Mouse (Mus musculus): ENCODE measurements around the gene Jakmip3.

The Jakmip3 gene

DNA sequence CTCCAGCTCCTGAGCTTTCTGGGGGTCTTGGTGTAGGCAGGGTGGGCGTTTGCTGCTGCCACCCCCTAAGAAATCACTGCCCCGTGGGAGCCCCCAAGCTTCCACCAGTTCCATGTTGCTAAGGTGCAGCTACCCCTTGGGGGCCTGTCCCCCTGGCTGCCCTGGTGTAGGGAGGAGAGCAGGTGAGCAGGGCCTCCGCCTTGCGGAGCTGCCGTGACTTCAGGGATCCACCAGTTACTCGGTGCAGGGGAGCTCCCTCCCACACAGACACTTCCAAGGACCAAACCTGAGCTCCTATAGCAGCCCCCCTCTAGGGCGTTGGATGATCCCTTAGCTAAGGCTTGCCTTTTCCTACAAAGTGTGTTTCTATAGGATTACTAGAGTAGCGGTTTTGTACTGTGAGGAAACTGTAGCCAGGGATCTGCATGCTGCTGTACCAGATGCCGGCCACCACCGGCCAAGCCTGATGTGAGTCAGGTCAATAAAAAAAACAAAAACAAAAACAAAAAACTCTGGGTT, 160.8 kb downstream of the Jakmip3 start:
- no peak for DNase-seq

DNA sequence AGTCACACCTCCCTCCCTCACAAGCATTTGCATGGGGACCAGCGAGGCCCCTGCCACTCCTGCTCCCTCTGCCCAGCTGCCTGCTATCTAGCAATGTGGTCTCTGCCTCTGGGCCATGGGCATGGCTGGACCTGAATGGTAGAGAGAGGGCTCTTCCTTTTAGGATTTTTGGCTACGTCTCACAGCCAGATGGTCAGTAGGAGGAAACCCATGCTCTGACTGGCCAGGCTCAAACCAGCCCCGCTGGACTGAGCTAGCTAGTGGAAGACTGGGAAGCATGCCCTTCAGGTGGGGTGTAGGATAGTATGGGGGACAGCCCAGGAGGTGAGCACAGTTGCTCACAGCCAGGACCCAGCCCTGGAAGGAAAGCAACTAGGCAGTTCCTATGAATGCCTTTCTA, 161.3 kb downstream of the Jakmip3 start:
- DNase-seq = no peak

DNA sequence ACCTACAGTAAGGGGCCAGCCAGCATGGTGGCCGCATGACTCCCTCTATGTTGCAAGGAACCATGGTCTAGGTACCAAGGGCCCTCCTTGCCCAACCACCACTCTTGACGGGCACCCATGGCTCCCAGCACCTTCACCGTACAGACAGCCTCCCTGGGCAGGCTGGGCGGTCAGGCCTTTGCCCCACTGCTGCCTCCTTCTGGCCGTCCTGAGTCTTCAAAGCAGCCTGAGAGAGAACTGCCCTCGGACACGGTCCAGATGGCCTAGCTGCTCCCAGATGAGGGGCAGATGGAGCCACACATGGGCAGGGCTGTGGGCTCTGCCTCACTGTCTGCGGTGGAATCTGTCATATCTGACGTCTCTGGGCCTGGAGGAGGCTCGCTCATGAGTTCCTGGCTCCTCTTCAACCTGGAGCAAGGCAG, 163.4 kb downstream of the Jakmip3 start:
- DNase-seq = no peak

DNA sequence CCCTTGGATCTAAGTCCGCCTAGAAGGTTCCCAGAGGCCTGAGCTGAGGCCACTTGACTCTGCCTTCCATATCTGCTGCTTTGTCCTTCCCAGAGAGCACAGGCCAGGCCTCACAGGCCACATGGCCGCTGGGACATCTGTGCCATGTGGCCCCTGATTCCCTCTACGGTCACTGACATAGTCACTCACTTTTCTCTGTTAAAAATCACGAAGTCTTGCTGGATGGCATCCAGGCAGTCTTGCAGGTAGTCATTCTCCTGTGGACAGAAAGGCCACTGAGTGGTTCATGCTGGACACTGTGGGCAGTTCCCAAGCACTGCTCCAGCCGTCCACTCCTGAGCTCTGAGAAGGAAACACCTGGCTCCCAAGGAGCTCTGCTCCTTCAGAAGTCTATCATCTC, 164.5 kb downstream of the Jakmip3 start:
- DNase-seq = no peak

DNA sequence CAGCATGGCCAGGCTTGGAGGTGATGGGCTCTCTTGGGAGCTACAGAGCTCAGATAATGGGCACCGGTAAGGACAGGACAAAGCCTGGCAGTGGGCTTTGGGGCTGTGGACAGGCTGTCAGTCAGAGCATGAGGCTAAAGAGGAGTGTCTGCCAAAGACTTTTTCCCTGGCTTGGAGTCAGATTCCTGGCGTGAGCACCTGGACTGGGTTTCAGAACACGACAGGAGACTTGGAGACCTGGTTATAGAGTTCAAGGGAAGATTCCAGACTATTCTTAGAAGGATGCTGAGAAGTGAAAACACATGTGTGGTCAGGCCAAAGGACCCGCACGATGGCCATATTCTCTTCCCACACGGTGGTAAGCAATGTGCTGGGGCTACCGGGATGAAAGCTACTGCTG, 165.2 kb downstream of the Jakmip3 start:
- DNase-seq = no peak

DNA sequence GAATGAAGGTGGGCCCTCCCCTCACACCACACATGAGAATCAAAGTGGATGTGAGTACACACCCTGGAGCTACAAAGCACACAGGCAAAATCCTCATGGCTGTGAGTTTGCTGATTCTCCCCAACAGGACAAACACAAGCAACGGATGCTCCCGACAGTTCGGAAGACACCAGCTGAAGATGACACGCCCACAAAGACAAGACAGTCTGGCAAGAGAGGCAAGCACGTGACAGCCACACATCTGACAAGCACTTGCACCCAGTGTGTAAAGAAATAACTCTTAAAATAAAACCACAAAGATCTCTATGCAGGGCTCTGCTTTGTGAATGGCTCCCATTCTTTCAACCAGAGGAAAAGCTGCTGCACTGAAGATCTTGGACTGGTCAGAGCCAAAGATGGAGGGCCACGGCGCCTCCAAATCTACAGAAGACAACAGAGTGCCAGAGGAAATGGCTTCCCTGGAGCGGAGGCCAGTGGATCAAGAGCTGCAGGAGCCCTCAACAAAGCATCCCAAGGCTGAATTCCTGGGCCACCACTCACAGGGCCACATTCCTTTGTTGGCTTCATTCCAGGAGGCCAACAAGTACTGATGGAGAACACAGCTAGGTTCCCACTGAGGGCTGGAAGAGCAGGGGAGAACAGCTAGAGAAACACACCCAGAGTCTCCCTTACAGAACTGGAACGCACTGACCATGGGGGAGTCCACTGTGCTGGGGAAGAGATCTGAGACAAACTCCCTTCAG, 167.5 kb downstream of the Jakmip3 start:
- no peak for DNase-seq

DNA sequence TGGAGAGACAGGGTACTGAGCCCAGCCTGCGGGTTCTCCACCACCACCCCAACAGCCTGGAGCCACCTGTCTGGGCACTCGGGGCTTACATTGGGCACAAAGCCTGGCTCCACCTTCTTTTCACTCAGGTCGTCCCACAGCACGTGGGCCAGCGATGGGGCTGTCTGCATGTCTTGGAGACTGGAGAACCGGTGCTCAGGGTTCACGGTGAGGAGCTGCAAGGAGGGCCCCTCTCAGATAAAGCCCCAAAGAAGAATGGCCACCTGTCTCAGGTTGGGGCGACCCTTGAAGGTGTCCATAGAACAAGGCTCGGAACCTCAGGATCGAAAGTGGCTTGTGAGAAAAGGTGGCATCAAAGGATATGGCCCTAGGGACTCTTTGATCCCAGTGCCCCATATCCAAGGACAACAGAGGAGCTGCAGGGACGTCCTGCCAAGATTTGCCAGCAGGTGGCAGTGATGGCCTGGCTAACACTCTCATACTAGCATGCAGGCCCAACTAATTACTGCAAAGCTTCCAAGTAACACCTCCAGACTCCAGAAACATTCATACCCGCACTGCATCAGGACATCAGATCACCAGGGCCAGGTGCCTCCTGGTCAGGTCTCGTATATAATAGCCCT, 178.7 kb downstream of the Jakmip3 start:
- peak; percentile 35 to 36 for DNase-seq

DNA sequence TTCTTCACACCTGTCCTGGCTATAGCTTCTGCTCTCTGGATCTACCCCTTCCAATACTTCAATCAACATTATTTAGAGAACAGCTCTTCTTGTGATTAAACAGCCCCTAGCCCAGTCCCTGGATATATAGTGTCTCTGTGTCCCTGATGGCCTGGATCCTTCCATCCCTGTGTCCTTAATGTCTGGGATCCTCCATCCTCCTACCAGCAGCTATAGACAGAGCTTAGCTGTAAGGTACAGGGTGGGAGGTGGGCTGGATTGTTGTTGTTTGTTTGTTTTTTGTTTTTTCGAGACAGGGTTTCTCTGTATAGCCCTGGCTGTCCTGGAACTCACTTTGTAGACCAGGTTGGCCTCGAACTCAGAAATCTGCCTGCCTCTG, 179.2 kb downstream of the Jakmip3 start:
- no peak for DNase-seq

DNA sequence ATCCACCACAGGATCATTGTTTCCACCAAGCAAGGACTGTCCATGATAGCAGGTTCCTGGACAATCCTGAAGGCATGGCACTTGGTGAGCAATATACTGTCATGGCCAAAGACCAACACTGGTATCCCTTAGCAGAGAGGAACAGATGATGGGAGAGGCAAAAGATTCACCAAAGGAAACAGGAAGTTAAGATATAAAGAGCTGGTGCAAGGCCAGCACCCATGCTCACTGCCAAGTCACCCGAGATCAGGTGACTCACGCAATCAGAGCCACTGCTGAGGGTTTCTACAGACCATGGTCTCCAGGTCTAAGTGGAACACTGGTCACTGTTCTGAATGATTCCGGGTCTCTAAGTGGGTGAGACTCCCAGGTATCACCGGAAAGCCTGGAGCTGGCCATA, 185.4 kb downstream of the Jakmip3 start:
- no peak for DNase-seq

DNA sequence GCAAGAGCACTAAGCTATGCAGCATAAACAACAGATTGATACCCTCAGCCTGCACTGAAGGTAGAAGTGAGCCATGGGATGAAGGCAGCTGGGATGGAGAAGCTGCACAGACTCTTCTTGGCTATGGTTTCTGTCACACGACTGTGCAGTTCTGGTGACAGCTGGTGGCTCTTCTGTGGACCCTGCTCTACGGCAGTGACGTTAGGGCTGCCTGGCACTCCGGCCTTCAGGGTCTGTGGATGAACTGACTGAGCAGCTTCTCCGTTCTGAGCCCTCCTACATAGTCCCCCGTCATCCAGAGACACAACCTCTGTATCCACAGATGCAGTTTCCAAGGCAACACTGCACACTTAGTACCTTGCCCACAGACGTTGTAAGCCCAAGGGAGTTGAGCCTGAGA, 186.0 kb downstream of the Jakmip3 start:
- DNase-seq = no peak

DNA sequence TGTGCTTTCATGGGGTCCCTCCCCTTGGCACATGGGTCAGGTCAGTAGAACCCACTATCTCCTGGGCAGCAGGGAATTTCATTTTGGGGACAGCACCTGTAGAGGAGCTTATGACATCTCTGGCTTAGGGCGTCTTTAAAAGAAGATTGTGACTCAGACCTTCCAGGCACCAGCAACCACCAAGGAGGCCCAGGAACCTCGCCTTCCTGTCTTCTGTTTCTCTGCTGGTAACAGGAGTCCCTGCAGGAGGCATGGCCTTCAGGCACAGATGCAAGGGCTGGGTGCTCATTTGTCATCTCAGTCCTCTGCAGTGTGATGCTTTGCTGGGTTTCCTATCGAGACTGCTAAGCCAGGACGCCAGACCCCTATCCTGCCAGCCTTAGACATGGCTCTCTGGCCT, 188.5 kb downstream of the Jakmip3 start:
- DNase-seq = no peak

DNA sequence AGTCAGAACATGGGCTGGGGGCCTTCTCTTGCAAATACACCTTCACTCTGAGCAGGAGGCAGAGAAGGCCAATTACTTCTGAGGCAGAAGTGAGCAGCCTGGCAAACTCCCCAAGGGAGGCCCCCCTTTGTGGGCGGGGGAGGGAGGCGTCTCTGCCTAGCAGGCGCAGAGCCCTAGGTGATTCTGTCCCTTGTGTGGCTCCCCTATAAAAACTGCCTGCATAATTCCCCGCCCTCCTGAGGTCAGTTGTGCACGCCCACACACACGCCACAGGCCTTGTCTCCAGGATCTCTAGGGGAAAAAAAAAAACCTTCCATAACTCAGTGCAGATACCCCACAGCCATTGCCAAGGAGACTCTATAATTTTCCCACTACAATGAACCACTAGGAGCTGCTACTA, 189.8 kb downstream of the Jakmip3 start:
- DNase-seq = no peak

DNA sequence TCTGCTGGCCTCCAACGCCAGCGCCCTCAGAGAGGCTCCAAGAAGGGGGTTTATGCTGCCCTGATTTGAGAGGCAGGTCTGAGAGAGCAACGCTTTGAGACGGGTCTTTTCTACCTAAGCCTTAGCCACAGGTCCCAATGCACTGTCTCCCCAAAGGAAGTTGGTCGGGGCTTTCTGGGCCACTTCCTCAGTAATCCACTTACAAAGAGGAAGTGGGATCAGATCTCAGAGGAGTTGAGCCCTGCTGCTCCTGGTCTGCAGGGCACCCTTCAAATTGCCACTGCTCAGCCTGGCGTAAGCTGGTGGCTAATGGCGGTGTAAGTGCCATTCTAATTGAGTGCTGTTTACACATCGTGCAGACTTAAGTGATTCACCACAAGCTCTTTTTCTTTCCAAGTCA, 191.0 kb downstream of the Jakmip3 start:
- DNase-seq = no peak

DNA sequence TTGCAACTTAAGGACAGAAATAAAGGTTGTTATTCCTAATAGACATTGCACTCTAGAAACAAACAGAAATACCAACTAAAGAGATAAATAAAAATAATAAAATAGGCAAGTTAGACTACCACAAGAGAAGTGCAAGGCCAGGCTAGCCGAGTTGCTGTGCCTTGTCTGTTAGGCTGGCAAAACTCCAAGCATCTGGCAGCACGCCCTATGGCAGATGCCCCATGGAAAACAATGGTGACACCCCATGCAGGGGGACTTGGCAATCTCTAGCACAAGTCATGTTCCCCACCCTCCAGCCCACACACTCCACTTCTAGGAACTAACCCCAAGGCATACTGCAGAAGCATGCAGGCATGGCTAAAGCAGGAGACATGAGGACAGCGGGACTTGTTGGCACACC, 192.9 kb downstream of the Jakmip3 start:
- no peak for DNase-seq

Measured in B cell, adult 2 months (primary cell).